Mouse (Mus musculus) embryonic stem cell, embryonic (primary cell): ENCODE data around the gene Bcl7a.

Experiments used
- CTCF ChIA-PET, 4 experiments: fragments of 300-600 bp in 2 of 4; fragments of 350-600 bp in 2 of 4; sonication (Branson Sonifier 250); formaldehyde crosslinking; loops; one replicate each; lab custom pipeline; 2022; ENCODE audit warnings: inconsistent platforms in 2 of 4; lab: Charles Lee
- POLR2A ChIA-PET, 4 experiments: fragments of 300-600 bp in 2 of 4; fragments of 350-600 bp in 2 of 4; sonication (Branson Sonifier 250); formaldehyde crosslinking; loops; one replicate each; lab custom pipeline; 2022; ENCODE audit warnings: antibody characterized with exemption in 4 of 4, inconsistent platforms in 1 of 4; lab: Charles Lee

Gene Bcl7a

DNA sequence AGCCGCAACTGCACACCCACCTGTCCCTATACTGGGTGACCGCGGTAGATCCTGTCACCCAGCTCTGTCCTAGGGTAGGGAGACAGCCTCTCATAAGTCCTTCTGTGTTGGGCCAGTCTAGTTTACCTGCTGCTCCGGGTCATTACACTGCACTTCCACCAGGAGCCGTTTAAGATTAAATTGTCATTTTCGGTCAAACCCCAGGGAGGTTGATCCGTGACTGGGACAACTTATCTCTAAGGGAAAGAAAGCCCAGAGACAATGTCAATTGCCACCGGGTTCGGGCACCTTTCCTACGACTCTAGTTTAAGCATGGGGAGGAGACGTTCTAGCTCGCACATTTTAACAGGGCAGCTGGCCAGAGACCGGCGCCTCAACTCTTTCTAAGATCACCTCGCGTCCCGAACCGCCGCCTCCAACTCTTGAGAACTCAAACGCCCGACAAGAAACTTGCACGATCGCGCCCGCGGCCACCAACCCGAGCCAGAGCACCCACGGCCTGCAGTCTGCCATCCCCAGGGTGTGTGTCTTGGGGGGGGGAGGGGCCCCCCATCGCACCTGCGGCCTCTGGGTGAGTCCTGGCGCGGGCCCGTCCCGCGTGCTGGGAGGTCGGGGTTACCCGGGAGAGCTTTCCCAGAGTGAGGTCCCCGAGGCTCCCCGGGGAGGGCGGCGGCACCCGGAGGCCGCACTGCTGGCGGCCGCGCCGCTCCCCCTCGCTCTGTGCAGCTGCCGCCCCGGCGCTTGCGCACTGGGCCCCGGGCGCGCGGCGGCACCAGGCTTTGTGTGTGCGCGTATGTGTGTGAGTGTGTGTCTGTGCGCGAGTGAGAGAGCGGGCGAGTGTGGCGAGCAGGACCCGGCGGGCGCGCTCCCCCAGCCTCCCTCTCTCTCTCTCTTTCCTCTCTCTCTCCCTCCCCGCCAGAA is at the start of gene Bcl7a:
Gene Bcl7a (plus strand): TSS at position 128 of the 921 bp plus-strand sequence.
- ChIA-PET POLR2A (interaction anchor here (0.5 to 3.6 kb wide), 31 partner anchors 9 to 839 kb away, joined by 3 to 18 read pairs (median 5); partner anchors contain the start of genes Mlxip (in 1 of the 4), Setd1b (in 1 of the 4) and Wdr66 (in 1 of the 4)), CTCF (interaction anchor here (0.6 to 2.8 kb wide), 16 partner anchors 21 to 1316 kb away, joined by 3 to 9 read pairs (median 3); partner anchors contain the start of gene Wdr66 (in 1 of the 4))

DNA sequence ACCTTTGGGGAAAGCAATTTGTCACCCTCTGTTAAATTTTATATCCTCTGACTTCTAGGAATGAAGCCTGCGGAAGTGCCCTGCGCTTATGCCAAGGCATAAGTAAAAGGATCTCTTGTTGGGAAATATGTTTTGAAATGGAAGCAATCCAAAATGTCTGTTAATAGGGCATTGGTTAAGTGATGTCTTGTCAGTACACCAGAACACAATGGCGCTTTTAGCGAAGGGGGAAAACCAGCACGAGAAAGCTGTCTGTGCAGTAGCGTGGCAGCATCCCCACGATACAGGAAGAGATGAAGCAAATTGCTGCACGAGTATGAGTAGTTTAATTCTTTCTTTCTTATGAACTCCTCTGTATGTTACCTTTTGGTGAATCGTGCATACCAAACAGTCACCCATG is 49.0 kb upstream of the Bcl7a start:
- ChIA-PET CTCF (interaction anchor here in 1 of 4 experiments (0.6 kb wide), 1 partner anchor 12 kb away, joined by 3 read pairs; no protein-coding TSS in a partner anchor), POLR2A (no interaction called here)

DNA sequence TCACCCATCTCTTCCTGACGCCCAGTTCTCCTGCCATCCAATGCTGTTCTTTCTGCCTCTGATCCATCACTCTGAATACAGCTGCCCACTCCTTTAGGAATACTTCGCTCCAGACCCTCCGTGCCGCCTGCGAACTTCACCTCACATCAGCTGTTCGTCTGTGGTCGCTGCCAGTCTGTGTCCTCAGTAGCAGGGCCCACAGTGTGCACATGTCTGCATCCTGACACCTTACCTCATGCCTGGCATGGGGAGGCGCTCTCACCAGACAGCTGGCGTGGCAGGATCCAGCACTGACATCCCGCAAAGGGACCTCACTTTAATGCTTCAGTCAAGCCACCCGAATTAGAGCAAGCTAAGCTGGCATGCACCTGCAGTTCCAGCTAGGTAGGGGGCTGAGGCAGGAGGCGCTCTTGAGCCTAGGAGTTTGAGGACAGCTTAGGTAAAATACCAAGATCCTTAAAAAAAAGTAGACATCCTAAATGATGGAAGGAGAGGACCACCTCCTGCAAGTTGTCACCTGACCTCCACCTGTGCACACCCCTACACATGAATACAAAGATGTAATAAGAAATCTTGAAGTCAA is 47.3 kb upstream of the Bcl7a start:
- POLR2A ChIA-PET = interaction anchor here in 2 of 4 experiments (0.9 to 1.2 kb wide), 2 partner anchors 9 to 388 kb away, joined by 3 read pairs; partner anchors contain the start of gene Clip1 (in 1 of the 2)

DNA sequence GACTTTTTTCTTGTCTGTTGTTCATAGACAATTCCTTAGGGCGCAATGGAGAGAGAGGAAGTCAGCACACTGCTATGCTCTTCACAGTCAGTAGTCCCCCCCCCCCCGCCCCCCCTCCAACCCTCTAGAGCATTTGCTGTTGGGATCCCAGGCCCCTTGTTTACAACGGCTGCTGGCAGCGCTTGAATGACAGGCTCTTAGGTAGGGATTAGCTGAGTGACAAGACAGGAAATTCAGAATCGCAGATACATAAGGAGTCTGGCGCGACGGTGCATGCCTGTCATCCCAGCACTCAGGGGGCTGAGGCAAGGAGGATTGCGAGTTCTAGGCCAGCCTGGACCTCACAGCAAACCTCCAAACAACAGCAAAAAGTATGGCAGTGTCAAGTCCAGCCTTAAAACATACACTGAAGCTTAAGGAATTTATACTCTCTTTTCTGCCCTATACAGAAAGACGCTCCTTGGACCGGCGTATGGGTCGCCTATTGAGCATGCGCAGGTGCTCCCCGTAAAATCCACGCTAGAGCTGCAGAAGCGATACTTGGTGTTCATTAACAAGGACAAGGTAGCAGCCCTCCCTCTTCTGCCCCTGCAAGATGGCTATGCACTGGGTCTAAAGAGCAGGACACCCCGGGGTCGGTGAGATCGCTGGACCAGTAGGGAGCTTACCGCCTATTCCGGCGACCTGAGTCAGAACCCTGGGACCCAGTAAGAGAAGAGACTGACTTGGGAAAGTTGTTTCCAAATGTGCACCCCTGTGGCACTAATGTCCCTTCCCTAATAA is 46.5 kb upstream of the Bcl7a start:
- CTCF ChIA-PET = interaction anchor here (0.6 to 4.4 kb wide), 26 partner anchors 9 to 211 kb away, joined by 3 to 24 read pairs (median 4); partner anchors contain the start of genes Rhof (in 1 of the 4) and Wdr66 (in 1 of the 4)
- POLR2A ChIA-PET = interaction anchor here in 3 of 4 experiments (0.6 to 1.2 kb wide), 4 partner anchors 8 to 387 kb away, joined by 3 read pairs; partner anchors contain the start of gene Clip1 (in 1 of the 3)

More for the DNA sequence above, 47.3 kb upstream of the Bcl7a start:
- CTCF ChIA-PET = interaction anchor here (0.5 to 4.4 kb wide), 32 partner anchors 8 to 942 kb away, joined by 3 to 24 read pairs (median 4); partner anchors contain the start of genes Wdr66 (in 2 of the 4), Rad9b (in 1 of the 4), Rhof (in 1 of the 4) and Vps29 (in 1 of the 4)

DNA sequence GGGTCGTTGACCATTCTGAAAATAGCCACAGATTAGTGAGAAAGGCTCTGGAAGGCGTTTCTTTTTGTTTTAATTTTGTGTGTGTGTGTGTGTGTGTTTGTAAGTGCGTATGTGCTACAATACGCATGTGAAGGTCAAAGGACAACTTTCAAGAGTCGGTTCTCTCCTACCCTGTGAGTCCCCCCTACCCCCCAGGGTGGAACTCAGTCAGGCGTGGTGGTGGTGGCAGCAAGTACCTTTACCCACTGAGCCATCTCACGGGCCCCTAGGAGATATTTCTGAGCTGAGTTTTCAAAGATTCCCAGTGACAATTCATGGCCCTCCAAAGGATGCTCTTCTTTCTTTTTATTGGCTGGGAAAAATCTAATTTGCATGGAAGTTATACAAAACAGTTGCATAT is 45.8 kb upstream of the Bcl7a start:
- CTCF ChIA-PET = interaction anchor here in 2 of 4 experiments (0.8 to 4.4 kb wide), 4 partner anchors 10 to 72 kb away, joined by 3 to 24 read pairs (median 4); no protein-coding TSS in a partner anchor

DNA sequence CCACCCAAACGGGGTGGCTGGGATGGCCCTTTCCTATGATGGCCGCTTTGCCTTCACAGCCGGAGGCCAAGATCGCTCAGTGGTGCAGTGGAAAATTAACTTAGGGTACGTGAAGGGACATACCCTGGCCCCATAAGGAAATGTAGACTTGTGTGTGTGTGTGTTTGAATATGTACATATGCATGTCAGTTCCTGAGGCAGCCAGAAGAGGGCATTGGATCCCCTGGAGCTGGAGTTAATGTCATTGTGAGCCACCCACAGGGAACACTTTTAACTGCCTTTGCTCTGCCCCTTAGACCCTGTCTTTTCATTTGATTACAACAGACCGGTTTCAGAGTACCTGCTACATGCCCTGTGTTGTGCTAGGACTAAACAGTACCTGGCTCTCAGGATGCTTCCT is 45.1 kb upstream of the Bcl7a start:
- CTCF ChIA-PET = interaction anchor here (0.6 to 4.4 kb wide), 15 partner anchors 9 to 1574 kb away, joined by 3 to 24 read pairs (median 3); no protein-coding TSS in a partner anchor
- POLR2A ChIA-PET = interaction anchor here in 1 of 4 experiments (0.6 kb wide), 1 partner anchor 204 kb away, joined by 6 read pairs; no protein-coding TSS in a partner anchor

More for the DNA sequence above, 45.8 kb upstream of the Bcl7a start:
- POLR2A ChIA-PET = interaction anchor here in 2 of 4 experiments (0.6 to 1.0 kb wide), 2 partner anchors 25 to 26 kb away, joined by 3 read pairs; no protein-coding TSS in a partner anchor

DNA sequence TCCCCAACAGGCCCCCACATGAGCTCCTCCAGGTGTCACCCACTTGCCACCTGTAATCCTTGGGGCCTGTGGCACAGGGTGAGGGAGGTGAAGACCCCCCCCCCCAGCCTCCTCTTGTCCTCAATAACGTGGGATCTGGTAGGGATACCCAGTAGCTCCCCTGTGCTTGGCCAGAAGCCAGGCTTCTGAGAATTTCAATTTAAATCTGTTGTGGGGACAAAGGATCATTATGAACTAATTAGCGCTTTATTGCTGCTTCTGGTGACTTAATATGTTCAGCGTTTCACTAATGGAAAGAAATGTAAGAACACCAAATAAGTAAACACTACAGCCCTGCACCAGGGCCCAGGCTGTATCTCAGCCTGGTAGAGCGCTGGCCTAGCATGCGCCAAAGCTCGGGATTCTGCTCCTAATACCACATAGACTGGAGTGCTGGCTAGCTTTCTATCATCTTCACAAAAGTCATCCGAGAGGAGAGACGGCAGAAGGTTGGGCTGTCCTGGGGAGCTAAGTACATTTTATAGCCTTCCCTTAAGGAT is 43.1 kb upstream of the Bcl7a start:
- POLR2A ChIA-PET = interaction anchor here in 1 of 4 experiments (0.6 kb wide), 1 partner anchor 187 kb away, joined by 3 read pairs; no protein-coding TSS in a partner anchor

DNA sequence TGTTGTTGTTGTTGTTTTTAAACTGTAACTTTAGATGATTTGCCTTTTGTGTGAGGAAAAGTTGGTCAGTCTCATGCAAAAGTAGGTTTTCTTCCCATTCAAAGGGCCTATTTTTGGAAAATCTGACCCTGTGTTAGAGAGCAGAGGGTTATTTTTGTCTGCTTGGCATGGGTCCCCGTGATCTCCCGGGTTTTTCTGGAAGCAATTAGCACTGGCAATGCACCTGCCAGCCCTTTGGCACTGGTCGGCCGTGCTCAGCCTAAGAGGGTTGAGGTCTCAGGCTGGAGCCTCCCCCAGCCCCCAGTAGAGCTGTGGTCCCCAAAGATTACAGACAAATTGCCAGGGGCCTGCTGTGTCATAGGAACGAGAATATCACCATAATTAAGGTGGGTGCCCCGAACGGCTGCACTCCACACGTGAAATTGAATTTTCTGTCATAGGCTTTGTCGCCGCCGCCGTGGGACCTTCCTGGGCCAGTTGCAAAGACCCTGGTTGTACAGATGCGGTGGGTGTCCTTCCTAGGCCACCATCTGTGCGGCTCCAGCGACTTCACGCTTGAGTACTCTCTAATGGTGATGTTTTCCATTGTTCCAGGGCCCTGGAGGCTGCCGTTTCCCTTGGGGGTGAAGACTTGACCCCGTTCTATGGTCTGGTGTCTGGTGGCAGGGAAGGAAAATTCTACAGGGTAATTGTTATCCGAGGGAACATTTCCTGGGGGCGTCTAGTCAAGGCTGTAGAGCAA is 41.7 kb upstream of the Bcl7a start:
- ChIA-PET CTCF (interaction anchor here in 3 of 4 experiments (0.9 to 2.0 kb wide), 4 partner anchors 16 to 238 kb away, joined by 3 to 8 read pairs (median 4); partner anchors contain the start of gene Rhof (in 1 of the 3)), POLR2A (interaction anchor here in 1 of 4 experiments (0.9 kb wide), 1 partner anchor 10 kb away, joined by 3 read pairs; no protein-coding TSS in a partner anchor)

More for the DNA sequence above, 43.1 kb upstream of the Bcl7a start:
- CTCF ChIA-PET = interaction anchor here in 2 of 4 experiments (1.0 to 1.2 kb wide), 2 partner anchors 15 to 47 kb away, joined by 3 to 5 read pairs; no protein-coding TSS in a partner anchor

DNA sequence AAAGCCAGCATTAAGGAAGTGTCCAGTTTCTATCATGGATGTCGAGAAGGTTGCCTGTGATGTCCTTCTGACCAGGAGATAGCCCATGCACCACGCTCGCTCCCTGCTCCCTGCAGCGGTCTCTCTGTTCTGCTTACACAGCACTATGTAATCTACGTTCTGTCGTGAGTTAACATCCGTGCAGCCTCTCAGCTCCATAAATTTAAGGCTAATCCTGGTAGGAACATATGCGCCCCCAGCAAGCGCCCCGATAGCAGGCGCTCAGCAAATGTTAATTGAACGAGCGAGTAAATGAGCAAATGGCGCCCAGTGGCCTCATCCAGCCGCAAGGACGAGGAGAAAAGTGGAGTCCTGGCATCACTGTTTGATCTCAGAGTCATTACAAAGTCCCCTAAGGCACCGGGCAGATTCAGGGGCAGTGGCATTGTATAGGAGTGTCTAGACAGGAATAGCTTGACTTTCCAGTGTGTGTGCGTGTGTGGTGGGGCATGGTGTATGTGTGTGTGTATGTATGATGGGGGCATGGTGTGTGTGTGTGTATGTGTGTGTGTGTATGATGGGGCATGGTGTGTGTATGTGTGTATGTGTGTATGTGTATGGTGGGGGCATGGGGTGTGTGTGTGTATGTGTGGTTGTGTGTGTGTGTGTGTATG is 35.9 kb upstream of the Bcl7a start:
- POLR2A ChIA-PET = interaction anchor here in 1 of 4 experiments (0.7 kb wide), 1 partner anchor 57 kb away, joined by 8 read pairs; no protein-coding TSS in a partner anchor
- CTCF ChIA-PET = no interaction called here

DNA sequence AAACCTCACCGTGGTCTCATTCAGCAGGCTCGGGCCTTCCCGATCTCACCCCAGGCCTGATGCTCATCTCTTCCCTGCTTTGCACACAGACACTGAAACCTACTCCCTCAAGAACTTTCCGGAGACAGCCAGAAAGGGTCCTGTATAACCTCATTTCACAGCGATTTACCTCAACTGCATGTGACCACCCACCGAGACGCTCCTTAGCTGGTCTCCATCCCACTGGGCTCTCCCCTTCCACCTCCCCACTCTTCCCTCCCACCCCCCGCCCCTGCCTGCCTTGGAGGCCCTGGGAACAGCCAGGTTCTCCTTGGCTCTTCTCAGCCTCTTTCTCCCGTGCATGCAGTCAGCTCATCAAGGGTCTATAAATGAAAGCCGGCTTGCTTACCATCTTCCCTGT is 33.8 kb upstream of the Bcl7a start:
- CTCF ChIA-PET = interaction anchor here in 2 of 4 experiments (0.5 to 1.8 kb wide), 2 partner anchors 10 to 22 kb away, joined by 3 to 4 read pairs; no protein-coding TSS in a partner anchor
- POLR2A ChIA-PET = interaction anchor here in 1 of 4 experiments (1.8 kb wide), 1 partner anchor 14 kb away, joined by 5 read pairs; no protein-coding TSS in a partner anchor

DNA sequence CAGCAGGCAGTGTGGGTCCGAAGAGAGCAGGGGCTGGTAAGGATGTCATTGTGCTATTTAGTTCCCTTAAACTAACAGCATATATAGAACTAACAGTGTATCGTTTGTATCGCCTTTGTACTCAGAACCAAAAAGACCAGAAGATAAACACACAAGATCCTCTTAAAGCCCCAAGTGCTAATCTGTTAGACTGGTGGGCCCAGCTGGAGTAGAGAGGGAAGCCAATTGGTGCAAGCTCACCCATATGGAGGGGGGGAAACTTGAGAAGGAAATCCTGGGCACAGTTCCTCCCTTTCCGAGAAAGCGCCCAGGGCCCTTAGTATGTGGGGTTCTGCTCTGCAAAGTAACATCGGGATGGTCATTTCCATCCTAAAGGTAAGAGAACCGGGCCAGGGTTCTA is 33.4 kb upstream of the Bcl7a start:
- ChIA-PET POLR2A (interaction anchor here in 2 of 4 experiments (0.6 to 1.8 kb wide), 3 partner anchors 14 to 99 kb away, joined by 3 to 5 read pairs (median 3); no protein-coding TSS in a partner anchor), CTCF (interaction anchor here in 2 of 4 experiments (0.5 to 1.8 kb wide), 3 partner anchors 9 to 569 kb away, joined by 3 to 4 read pairs (median 3); no protein-coding TSS in a partner anchor)

DNA sequence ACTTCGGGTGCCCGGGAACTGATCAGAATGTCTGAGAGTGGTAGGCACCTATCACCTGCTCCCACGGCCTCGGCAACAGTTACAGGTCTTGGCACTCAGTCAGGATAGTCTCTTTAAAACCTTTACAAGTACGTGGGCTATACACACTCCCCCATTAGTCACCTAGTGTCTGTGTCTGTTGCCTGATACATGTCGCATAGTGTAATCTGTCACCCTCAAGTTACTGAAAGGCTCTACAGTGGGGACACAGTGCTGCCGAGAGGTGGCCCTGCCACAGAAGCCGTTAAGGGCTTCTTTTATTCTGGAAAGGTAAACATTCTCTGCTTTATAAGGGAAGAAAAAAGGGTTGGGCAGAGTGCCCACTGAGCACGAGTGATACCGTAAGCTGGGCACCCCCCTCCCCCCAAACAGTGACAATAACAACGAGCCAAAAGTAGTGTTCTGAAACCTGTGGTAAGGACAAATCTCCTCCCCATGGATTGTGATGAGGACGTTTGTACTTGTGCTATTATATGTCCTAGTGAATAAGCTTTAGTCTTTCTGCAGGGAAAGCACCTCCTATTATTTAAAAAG is 30.5 kb upstream of the Bcl7a start:
- POLR2A ChIA-PET = interaction anchor here in 3 of 4 experiments (0.5 to 1.5 kb wide), 3 partner anchors 11 to 196 kb away, joined by 3 read pairs; no protein-coding TSS in a partner anchor
- CTCF ChIA-PET = no interaction called here

DNA sequence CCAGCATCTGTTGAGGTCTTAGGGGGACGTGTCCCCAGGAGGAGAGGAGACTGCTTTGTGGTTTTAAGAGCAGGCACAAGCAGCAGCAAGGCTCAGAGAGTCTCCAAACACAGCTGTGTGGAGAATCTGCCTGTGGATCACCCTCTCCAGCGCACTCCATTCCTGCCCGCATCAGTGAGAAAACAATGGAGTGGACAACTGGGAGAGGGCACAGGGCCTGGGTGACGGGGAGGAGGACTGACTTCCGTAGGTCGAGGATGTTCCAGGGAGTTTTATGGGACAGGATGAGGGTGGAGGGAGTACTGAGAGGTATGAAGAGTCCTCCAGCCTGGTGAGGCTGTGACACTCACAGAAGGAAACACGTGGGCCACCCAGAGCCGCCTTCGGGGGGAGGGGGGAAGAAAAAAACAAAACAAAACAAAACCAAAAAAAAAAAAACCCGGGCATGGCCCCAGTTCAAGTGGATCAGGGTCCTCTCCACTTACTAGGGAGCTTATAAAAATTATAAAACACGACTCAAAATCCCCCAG is 29.7 kb upstream of the Bcl7a start:
- ChIA-PET CTCF (interaction anchor here in 1 of 4 experiments (0.7 kb wide), 1 partner anchor 82 kb away, joined by 5 read pairs; no protein-coding TSS in a partner anchor), POLR2A (interaction anchor here in 3 of 4 experiments (0.5 to 1.5 kb wide), 5 partner anchors 10 to 196 kb away, joined by 3 to 4 read pairs (median 3); no protein-coding TSS in a partner anchor)

DNA sequence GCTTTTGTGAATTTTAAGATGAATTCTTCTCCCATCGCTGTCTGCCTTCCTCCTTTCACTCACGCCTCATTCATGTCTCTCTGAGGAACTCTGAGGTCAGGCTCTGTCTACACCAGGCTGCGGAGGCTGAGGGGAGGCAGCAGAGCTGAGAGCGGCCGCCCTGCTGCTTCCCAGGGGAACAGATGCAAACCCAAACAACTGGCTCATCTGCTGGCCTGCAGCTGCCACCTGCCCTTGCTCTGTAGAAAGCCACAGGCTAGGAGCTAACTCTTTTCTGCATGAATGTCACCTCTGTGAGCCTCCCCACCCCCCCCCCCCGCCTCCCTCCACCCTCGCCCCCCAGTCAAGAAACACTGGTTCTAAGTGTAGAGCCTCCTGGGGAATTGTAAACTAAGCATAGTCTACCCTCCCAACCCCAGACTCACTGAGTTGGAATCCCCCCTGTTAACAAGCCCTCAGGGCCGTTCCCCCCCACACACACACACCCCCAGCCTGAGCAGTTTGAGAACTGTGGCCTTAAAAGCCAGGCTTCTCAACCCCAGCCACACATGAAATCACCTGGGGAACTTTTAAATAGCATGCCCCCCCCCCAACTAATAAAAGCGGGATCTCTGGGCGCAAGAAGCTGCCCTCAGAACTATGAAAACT is 28.3 kb upstream of the Bcl7a start:
- CTCF ChIA-PET = interaction anchor here in 1 of 4 experiments (0.6 kb wide), 2 partner anchors 98 to 297 kb away, joined by 3 to 6 read pairs; no protein-coding TSS in a partner anchor
- POLR2A ChIA-PET = interaction anchor here in 2 of 4 experiments (0.6 to 1.4 kb wide), 2 partner anchors 22 to 37 kb away, joined by 3 to 4 read pairs; no protein-coding TSS in a partner anchor
